Mouse (Mus musculus): ENCODE results near the gene Nlrc4. TPM values are rescaled to one million over a fixed set of nuclear protein-coding genes. Genes with fewer than 3 reads are reported as not detected.

Gene Nlrc4
- total RNA-seq (2023), result 1.8 TPM

DNA sequence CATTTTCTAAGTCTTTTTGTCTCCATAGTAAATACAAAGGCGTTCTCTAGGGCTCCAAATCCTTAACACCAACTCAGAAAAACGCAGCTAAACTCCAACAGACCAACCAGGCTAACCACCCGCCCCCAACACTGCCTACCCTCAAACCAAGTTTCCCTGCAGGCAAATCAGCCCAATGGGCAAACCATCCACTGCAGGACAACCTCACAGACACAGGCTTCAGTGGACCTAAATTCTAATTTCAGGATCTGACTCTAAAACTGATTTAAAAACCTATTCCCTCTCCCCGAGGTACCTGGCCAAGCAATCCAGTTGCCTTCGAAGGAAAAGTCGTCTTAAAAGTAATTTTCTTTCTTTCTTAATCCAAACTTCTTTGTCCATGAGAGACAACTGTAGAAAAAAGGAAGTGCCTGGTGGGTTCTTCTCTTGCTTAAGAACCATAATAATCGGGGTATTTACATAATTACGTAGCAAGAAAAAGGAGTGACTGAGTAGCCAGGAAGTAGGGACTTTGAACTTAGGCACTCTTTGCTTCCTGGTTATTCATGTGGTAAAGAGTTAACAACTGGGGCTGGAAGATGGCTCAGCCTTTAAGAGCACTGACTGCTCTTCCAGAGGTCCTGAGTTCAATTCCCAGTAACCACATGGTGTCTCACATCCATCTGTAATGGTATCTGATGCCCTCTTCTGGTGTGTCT, at the start of gene Nlrc4:
TSS of gene Nlrc4 (minus strand) at position 432 of the 698 bp plus-strand sequence.

DNA sequence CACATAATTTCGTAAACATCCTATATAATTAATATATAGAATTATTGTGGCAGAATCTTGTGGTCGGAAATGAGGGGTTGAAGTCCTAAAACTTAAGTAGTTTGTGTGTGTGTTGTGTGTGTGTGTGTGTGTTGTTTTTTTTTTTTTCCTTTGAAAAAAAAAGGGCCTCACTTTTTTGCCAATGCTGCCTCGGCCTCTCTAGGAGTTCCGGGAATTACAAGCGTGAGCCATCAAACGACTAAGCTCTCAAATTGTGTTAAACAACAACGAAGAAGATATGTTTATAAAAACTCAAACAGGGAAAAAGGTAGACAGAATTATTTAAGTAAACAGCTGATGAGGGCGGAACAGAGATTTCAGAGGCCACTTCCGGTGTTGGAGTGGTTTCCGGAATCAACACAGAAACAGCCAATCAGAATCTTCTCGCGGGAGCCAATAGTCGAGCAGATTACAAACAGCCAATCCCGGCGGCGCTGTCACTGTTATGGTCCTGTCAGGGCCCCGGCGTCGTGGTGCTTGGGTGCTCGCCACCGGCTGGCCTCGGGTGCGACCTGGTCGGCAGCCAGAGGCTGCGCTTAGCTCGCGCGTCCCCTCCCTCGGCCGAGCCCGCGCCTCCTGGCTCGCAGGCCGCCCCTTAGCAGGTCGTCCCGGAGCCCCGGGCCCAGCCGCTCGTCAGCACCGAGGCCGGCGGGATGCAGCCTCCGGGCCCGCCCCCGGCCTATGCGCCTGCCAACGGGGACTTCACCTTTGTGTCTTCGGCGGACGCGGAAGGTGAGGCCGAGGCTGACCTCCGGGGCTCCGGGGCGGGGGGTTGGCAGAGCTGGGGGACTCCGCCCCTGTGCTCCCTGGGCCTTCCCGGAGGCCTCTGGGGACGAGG, 30.3 kb upstream of the Nlrc4 start, which contains the start of gene Yipf4:
TSS of gene Yipf4 (plus strand) at position 470 of the 877 bp plus-strand sequence.

DNA sequence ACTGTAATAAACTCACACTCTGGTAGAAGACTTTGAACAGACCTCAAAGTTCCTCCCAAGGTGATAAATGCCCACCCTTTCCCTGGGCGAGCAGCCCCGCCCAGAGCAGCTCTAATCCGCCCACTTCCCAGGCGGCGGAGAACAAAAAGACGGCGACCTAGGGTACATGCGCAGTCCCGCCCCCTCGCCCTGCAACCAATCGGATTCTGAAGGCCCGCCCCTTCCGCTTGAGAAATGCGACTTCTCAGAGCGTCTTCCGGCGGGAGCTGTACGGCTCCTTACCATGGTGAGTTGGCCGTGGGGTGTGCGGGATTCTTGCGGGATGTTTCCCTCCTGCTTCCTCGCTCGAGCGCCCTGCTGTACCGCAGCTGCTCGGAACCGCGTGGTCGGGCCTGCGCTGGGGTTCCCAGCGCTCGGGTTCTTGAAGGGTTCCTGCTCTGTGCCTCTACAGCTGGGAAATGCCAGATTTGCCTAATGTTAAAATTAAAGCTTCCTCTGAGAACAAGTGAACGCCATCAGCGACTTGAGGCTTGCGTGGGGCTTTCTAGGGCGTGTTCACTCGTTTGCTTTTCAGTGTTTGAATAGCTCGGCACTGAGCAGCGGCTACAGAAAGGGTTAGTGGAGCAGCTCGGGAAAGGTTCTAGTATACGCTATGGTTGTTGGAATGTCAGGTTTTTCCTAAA, 63.4 kb downstream of the Nlrc4 start, which contains the start of gene Slc30a6:
TSS of gene Slc30a6 (plus strand) at position 226 of the 683 bp plus-strand sequence.

Other genes with a start within 250 kb of the Nlrc4 start
- 36.5 TPM for gene Memo1, start 163.6 kb downstream of the Nlrc4 start, total RNA-seq (2023)
- 40.3 TPM for gene Dpy30, start 135.2 kb downstream of the Nlrc4 start, total RNA-seq (2023)
- gene Spast, start 120.2 kb downstream of the Nlrc4 start, total RNA-seq (2023), result 28.6 TPM
- gene Slc30a6, start 63.5 kb downstream of the Nlrc4 start, total RNA-seq (2023), result 23.5 TPM
- 48.2 TPM for gene Yipf4, start 30.4 kb upstream of the Nlrc4 start, total RNA-seq (2023)
- gene Birc6, start 69.2 kb upstream of the Nlrc4 start, total RNA-seq (2023), result 238 TPM

Data from CD8-positive naive resting alpha-beta T cell, adult 57 days (primary cell).